Mouse (Mus musculus): ENCODE results near the gene Itgb3bp. TPM values are rescaled to one million over a fixed set of nuclear protein-coding genes. Genes with fewer than 3 reads are reported as not detected.
A peak's percentile ranks its signal among the peaks of the same experiment; 100 is the strongest.

Gene Itgb3bp
- total and polyA plus RNA-seq, 2 experiments from 2014 or later, result 1.1 to 26.2 TPM

DNA sequence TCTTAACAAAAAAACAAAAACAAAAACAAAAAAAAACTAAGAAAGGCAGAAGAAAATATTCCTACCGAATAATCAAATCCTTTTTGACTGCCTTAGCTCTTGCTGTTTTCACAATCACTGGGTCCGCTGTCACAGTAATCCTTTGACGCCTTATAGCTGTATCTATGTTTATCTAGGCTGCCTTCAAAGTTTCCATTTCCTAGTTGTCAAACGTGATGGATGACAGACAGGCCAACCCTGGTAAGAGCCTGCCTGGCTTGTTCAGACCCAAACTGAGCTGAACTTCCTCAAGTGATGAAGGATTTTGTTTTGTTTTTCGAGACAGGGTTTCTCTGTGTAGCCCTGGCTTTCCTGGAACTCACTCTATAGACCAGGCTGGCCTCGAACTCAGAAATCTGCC lies 1.1 kb downstream of the Itgb3bp start:
- no peak overlapping the region for H3K9ac ChIP-seq (replicated peaks; ENCODE audit: low read depth, low read length)
- H3K9me3 ChIP-seq (replicated peaks; ENCODE audit: control insufficient read depth, low read length), result no peaks in the 10 kb centered on the region
- H3K4me2 ChIP-seq (ENCODE audit: low read depth, low read length), result no peak overlapping the region
- no peak for ATAC-seq (ENCODE audit: insufficient read depth, low read depth)
- 19% methylated on average over 6 of the region's 6 CpGs for WGBS
- H3K4me1 ChIP-seq (ENCODE audit: control insufficient read depth, insufficient read depth), result peaks cover 25% of the 10 kb centered on the region
- no peak overlapping the region for H3K4me3 ChIP-seq (ENCODE audit: low read depth, low read length)
- no peak for DNase-seq (ENCODE audit: low spot score)
- no peaks in the 10 kb centered on the region for H3K27me3 ChIP-seq (ENCODE audit: control insufficient read depth, insufficient read depth, low read length)
- no peaks in the 10 kb centered on the region for H3K36me3 ChIP-seq (replicated peaks; ENCODE audit: control insufficient read depth, insufficient read depth, low read length)
- H3K27ac ChIP-seq (ENCODE audit: low read depth), result peak overlapping the region; percentile 97
- TF ChIP-seq EP300 (IDR thresholded peaks at IDR 0.05; ENCODE audit: low read depth), result no peak
- no peak for TF ChIP-seq CTCF (IDR thresholded peaks at IDR 0.05; ENCODE audit: low read depth)

DNA sequence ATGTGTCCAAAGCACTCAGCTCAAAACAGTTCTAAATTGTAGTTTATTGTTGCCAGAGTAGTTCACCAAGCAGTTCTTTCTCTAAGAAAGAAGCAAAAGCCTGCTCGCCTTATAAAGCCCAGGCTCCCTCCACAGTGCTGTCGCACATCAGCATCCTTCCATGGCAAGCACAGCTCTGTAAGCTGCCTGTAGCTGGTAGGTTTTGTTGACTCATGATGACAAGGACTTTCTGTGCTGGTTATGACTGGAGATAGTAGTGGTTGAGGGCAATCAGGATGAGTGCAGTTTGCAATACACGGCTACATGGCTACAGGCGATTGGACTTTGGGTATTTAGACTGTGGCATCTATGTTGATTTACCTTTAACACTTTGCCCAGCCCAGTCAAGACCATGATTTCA lies 3.2 kb downstream of the Itgb3bp start:
- no peak overlapping the region for H3K4me2 ChIP-seq (ENCODE audit: low read depth, low read length)
- ATAC-seq (ENCODE audit: insufficient read depth, low read depth), result no peak
- H3K9me3 ChIP-seq (replicated peaks; ENCODE audit: control insufficient read depth, low read length), result no peaks in the 10 kb centered on the region
- 94% methylated on average over 4 of the region's 4 CpGs for WGBS
- H3K27ac ChIP-seq (ENCODE audit: low read depth), result no peak overlapping the region
- H3K4me3 ChIP-seq (ENCODE audit: low read depth, low read length), result no peak overlapping the region
- no peak overlapping the region for H3K9ac ChIP-seq (replicated peaks; ENCODE audit: low read depth, low read length)
- TF ChIP-seq CTCF (IDR thresholded peaks at IDR 0.05; ENCODE audit: low read depth), result no peak
- no peak for TF ChIP-seq EP300 (IDR thresholded peaks at IDR 0.05; ENCODE audit: low read depth)
- H3K27me3 ChIP-seq (ENCODE audit: control insufficient read depth, insufficient read depth, low read length), result no peaks in the 10 kb centered on the region
- H3K36me3 ChIP-seq (replicated peaks; ENCODE audit: control insufficient read depth, insufficient read depth, low read length), result no peaks in the 10 kb centered on the region
- DNase-seq (ENCODE audit: low spot score), result no peak
- peaks cover 21% of the 10 kb centered on the region for H3K4me1 ChIP-seq (ENCODE audit: control insufficient read depth, insufficient read depth)

- H3K4me3 ChIP-seq (ENCODE audit: low read depth, low read length), result no peak overlapping the region
- TF ChIP-seq CTCF (IDR thresholded peaks at IDR 0.05; ENCODE audit: low read depth) (peak; percentile 71), EP300 (IDR thresholded peaks at IDR 0.05; ENCODE audit: low read depth) (no peak)
- no peaks in the 10 kb centered on the region for H3K27me3 ChIP-seq (ENCODE audit: control insufficient read depth, insufficient read depth, low read length)
- H3K4me1 ChIP-seq (ENCODE audit: control insufficient read depth, insufficient read depth), result no peaks in the 10 kb centered on the region
- no peak overlapping the region for H3K9ac ChIP-seq (replicated peaks; ENCODE audit: low read depth, low read length)
- ATAC-seq (ENCODE audit: insufficient read depth, low read depth) (no peak), DNase-seq (ENCODE audit: low spot score) (peak; percentile 17)
- no peak overlapping the region for H3K4me2 ChIP-seq (ENCODE audit: low read depth, low read length)
- WGBS, result 60% methylated on average over 4 of the region's 4 CpGs
- no peaks in the 10 kb centered on the region for H3K36me3 ChIP-seq (replicated peaks; ENCODE audit: control insufficient read depth, insufficient read depth, low read length)
- no peaks in the 10 kb centered on the region for H3K9me3 ChIP-seq (replicated peaks; ENCODE audit: control insufficient read depth, low read length)
- no peak overlapping the region for H3K27ac ChIP-seq (ENCODE audit: low read depth)
These were observed 15.6 kb downstream of the Itgb3bp start for GRCm38 (mm10) chr4:99913894-99914451.

DNA sequence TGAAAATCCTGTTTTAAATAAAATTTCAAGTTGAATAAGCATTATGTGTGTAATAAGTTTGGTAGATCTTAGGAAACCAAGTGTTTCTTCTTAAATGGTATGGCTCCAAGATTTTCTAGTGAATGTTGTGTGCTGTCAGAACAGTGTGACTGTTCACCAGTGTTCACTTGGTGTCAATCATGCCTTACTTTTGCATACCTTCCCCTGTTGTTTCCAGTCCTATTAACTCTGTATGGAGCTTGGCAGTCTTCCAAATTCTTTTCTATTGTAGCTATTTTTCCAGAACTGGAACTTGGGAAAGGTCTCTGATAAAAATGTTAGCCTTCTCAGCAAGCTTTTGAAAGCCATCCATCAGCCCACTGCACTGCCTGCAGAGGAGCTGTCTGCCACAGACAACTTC lies 47.2 kb downstream of the Itgb3bp start:
- Histone ChIP-seq H3K4me1 (ENCODE audit: control insufficient read depth, insufficient read depth) (no peaks in the 10 kb centered on the region), H3K27ac (ENCODE audit: low read depth) (no peak overlapping the region), H3K9ac (replicated peaks; ENCODE audit: low read depth, low read length) (0 out of 2 replicates have a peak overlapping the region, but pooled peaks have one; percentile 15), H3K27me3 (ENCODE audit: control insufficient read depth, insufficient read depth, low read length) (no peaks in the 10 kb centered on the region), H3K36me3 (replicated peaks; ENCODE audit: control insufficient read depth, insufficient read depth, low read length) (no peaks in the 10 kb centered on the region), H3K9me3 (replicated peaks; ENCODE audit: control insufficient read depth, low read length) (no peaks in the 10 kb centered on the region), H3K4me2 (ENCODE audit: low read depth, low read length) (no peak overlapping the region), H3K4me3 (ENCODE audit: low read depth, low read length) (no peak overlapping the region)
- no peak for ATAC-seq (ENCODE audit: insufficient read depth, low read depth)
- no peak for DNase-seq (ENCODE audit: low spot score)
- TF ChIP-seq EP300 (IDR thresholded peaks at IDR 0.05; ENCODE audit: low read depth) (no peak), CTCF (IDR thresholded peaks at IDR 0.05; ENCODE audit: low read depth) (no peak)

GRCm38 (mm10) chr4:99881882-99882281 lies 47.7 kb downstream of the Itgb3bp start:
- DNase-seq (ENCODE audit: low spot score), result peak; percentile 19
- Histone ChIP-seq H3K4me2 (ENCODE audit: low read depth, low read length) (no peak overlapping the region), H3K9ac (replicated peaks; ENCODE audit: low read depth, low read length) (no peak overlapping the region), H3K36me3 (replicated peaks; ENCODE audit: control insufficient read depth, insufficient read depth, low read length) (no peaks in the 10 kb centered on the region), H3K27me3 (ENCODE audit: control insufficient read depth, insufficient read depth, low read length) (no peaks in the 10 kb centered on the region), H3K4me1 (ENCODE audit: control insufficient read depth, insufficient read depth) (no peaks in the 10 kb centered on the region), H3K27ac (ENCODE audit: low read depth) (no peak overlapping the region), H3K9me3 (replicated peaks; ENCODE audit: control insufficient read depth, low read length) (no peaks in the 10 kb centered on the region), H3K4me3 (ENCODE audit: low read depth, low read length) (no peak overlapping the region)
- TF ChIP-seq CTCF (IDR thresholded peaks at IDR 0.05; ENCODE audit: low read depth) (peak; percentile 52), EP300 (IDR thresholded peaks at IDR 0.05; ENCODE audit: low read depth) (no peak)
- ATAC-seq (ENCODE audit: insufficient read depth, low read depth), result no peak
